Mouse (Mus musculus): ENCODE results near the gene Use1.

DNA sequence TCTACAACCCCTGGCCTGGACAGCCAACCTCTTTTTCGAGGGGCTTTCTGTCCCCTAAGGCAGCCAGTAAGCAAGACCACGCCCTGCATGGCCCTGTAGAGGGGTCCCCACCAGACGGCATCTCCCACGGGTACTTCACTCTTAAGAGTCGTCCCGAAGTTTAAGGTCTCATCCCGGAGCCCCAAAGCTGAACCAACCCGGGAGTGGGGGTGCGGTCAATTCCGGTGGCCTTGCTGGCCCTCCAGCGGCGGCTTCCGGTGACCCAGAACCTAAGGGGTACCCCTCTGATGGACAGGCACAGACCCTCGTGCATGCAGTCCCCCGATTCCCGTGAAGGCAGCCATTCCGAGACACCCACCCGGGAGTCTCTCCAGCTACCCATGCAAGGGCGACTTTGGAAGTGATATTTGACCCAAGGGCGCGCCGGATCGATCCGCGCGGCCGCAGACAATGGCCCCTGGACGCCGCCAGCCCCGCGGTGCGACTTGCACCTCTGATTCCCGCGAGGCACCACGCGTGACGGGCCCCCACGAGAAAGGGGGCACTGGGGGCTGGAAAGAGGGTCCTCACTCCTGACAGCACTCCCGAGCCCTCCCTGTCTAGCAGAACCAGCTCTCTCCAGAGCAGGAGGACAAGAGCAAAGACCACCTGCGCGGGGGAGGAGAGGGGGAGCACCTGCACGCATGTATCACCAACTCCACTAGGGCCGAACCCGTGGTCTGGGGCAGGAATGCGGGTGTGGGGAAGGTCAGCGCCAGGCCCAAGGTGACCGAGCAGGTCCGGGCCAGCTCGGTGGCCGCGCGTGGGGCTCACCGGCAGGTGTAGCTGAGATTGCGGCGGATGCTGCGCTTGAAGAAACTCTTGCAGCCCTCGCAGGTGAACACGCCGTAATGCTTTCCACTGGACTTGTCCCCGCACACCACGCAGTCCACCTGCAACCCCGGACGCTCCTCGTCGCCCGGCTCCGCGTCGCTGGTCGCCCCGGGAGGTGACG is 13.8 kb downstream of the Use1 start:
- TF ChIP-seq CTCF (IDR thresholded peaks at IDR 0.05; ENCODE audit: insufficient read depth, low read depth, low read length) (peak; percentile 5; the same call in 1 of the 2 replicates), POLR2A (IDR thresholded peaks at IDR 0.05; ENCODE audit: insufficient read depth, low read depth, low read length) (no peak)
